Mouse (Mus musculus) kidney, postnatal 0 days (tissue): ENCODE measurements around the gene Eif4g3. TPM values are rescaled to one million over a fixed set of nuclear protein-coding genes. Genes with fewer than 3 reads are reported as not detected.

Source experiments
- ATAC-seq: fragments of 200-750 bp; cut with Nextera tagmentation; replicated peaks from 2 replicates; pipeline ENCODE4 v1.8.0; 2017; ENCODE audit warnings: low read depth, moderate number of reproducible peaks, moderate TSS enrichment, moderate library complexity; ENCODE audit not compliant: low FRiP score
- DNase-seq: peaks from one replicate; pipeline ENCODE4 v3.0.0-alpha.2; 2016; ENCODE audit warnings: low spot score
- H3K27ac ChIP-seq: fragments of 300-500 bp; sonication (generic); 2 replicates; pipeline ENCODE4 v1.5.1; 2014; ENCODE audit warnings: mild to moderate bottlenecking
- H3K27me3 ChIP-seq: fragments of 300-500 bp; sonication (generic); 2 replicates; pipeline ENCODE4 v1.6.1; 2014; ENCODE audit warnings: low read length, mixed read lengths; ENCODE audit not compliant: insufficient read depth
- H3K36me3 ChIP-seq: fragments of 300-500 bp; sonication (generic); 2 replicates; pipeline ENCODE4 v1.6.1; 2014; ENCODE audit warnings: low read length, mixed read lengths; ENCODE audit not compliant: insufficient read depth
- H3K4me1 ChIP-seq: fragments of 300-500 bp; sonication (generic); replicated peaks from 2 replicates; pipeline ENCODE4 v1.6.1; 2014; ENCODE audit warnings: antibody characterized with exemption, low read length, mixed read lengths; ENCODE audit not compliant: insufficient read depth
- H3K4me2 ChIP-seq: fragments of 300-500 bp; sonication (generic); 2 replicates; pipeline ENCODE4 v1.6.1; 2014; ENCODE audit warnings: mild to moderate bottlenecking, low read length, moderate library complexity, mixed read lengths
- H3K4me3 ChIP-seq: fragments of 300-500 bp; sonication (generic); replicated peaks from 2 replicates; pipeline ENCODE4 v1.5.1; 2014; ENCODE audit warnings: low read depth, low read length
- H3K9ac ChIP-seq: fragments of 300-500 bp; sonication (generic); 2 replicates; pipeline ENCODE4 v1.6.1; 2014; ENCODE audit warnings: low read depth, low read length
- H3K9me3 ChIP-seq: fragments of 300-500 bp; sonication (generic); replicated peaks from 2 replicates; pipeline ENCODE4 v1.6.1; 2016; ENCODE audit warnings: low read length, inconsistent platforms, mixed read lengths
- CTCF ChIP-seq: IDR thresholded peaks from 2 replicates; pipeline ENCODE4 v1.5.1; 2016; ENCODE audit warnings: antibody characterized with exemption, low read depth, mild to moderate bottlenecking, moderate library complexity
- WGBS: fragments of 180-500 bp; shearing (Covaris S2); extraction: QIAGEN DNeasy Blood & Tissue Kit; methylation state at CpG from one replicate; pipeline ENCODE4 v1.1.7; 2014; 5-methylcytosine and 5-hydroxymethylcytosine counted together
- polyA plus RNA-seq: library from polyadenylated mRNA; unstranded; fragments of >200 nt; fragmentation: Nextera tagmentation; extraction: Ambion mirVana; gene quantifications from 2 replicates; pipeline ENCODE4 v1.2.1, GENCODE M21; 2015

Eif4g3 gene
- polyA plus RNA-seq, 1 experiment from 2014 or later = 26.6 TPM

GRCm38 (mm10) chr4:138160918-138161317, 168.1 kb downstream of the Eif4g3 start:
- no peak overlapping the region for H3K9ac ChIP-seq
- no peaks in the 10 kb centered on the region for H3K4me1 ChIP-seq
- H3K27ac ChIP-seq = no peak overlapping the region
- H3K27me3 ChIP-seq = no peaks in the 10 kb centered on the region
- no peak for TF ChIP-seq CTCF
- ATAC-seq = no peak
- H3K9me3 ChIP-seq = no peaks in the 10 kb centered on the region
- no peak overlapping the region for H3K4me3 ChIP-seq
- peaks cover 46% of the 10 kb centered on the region for H3K36me3 ChIP-seq
- H3K4me2 ChIP-seq = no peak overlapping the region
- DNase-seq = no peak
- WGBS = 65% methylated on average over 5 of the region's 5 CpGs

- Histone ChIP-seq H3K36me3 (peaks cover 53% of the 10 kb centered on the region), H3K4me3 (no peak overlapping the region), H3K9ac (no peak overlapping the region), H3K9me3 (no peaks in the 10 kb centered on the region), H3K4me1 (no peaks in the 10 kb centered on the region), H3K27ac (no peak overlapping the region), H3K4me2 (no peak overlapping the region), H3K27me3 (no peaks in the 10 kb centered on the region)
- ATAC-seq = no peak
- TF ChIP-seq CTCF = no peak
- 86% methylated on average over 3 of the region's 3 CpGs for whole genome bisulfite sequencing
- no peak for DNase-seq
Measured at GRCm38 (mm10) chr4:138161550-138161949, 168.7 kb downstream of the Eif4g3 start.

- peaks cover 53% of the 10 kb centered on the region for H3K36me3 ChIP-seq
- 58% methylated on average over 2 of the region's 2 CpGs for WGBS
- no peaks in the 10 kb centered on the region for H3K4me1 ChIP-seq
- no peaks in the 10 kb centered on the region for H3K27me3 ChIP-seq
- no peak overlapping the region for H3K27ac ChIP-seq
- no peak for TF ChIP-seq CTCF
- no peak overlapping the region for H3K9ac ChIP-seq
- ATAC-seq (no peak), DNase-seq (no peak)
- H3K4me2 ChIP-seq = no peak overlapping the region
- H3K9me3 ChIP-seq = no peaks in the 10 kb centered on the region
- no peak overlapping the region for H3K4me3 ChIP-seq
Measured at GRCm38 (mm10) chr4:138163836-138164235, 171.0 kb downstream of the Eif4g3 start.

- no peak overlapping the region for H3K9ac ChIP-seq
- peaks cover 50% of the 10 kb centered on the region for H3K36me3 ChIP-seq
- no peak overlapping the region for H3K27ac ChIP-seq
- H3K4me3 ChIP-seq = no peak overlapping the region
- no peaks in the 10 kb centered on the region for H3K27me3 ChIP-seq
- no peak for ATAC-seq
- no peak for TF ChIP-seq CTCF
- no peaks in the 10 kb centered on the region for H3K4me1 ChIP-seq
- no peak overlapping the region for H3K4me2 ChIP-seq
- H3K9me3 ChIP-seq = no peaks in the 10 kb centered on the region
- DNase-seq = no peak
- 85% methylated on average over 2 of the region's 2 CpGs for WGBS
Measured at GRCm38 (mm10) chr4:138164860-138165259, 172.0 kb downstream of the Eif4g3 start.

GRCm38 (mm10) chr4:138166519-138166918, 173.7 kb downstream of the Eif4g3 start:
- Histone ChIP-seq H3K4me2 (no peak overlapping the region), H3K27me3 (no peaks in the 10 kb centered on the region), H3K36me3 (peaks cover 46% of the 10 kb centered on the region), H3K4me1 (no peaks in the 10 kb centered on the region), H3K27ac (no peak overlapping the region), H3K9me3 (no peaks in the 10 kb centered on the region), H3K9ac (no peak overlapping the region), H3K4me3 (no peak overlapping the region)
- no peak for TF ChIP-seq CTCF
- no peak for DNase-seq
- no peak for ATAC-seq
- 86% methylated on average over 10 of the region's 10 CpGs for WGBS

- Histone ChIP-seq H3K4me2 (no peak overlapping the region), H3K4me3 (no peak overlapping the region), H3K27ac (no peak overlapping the region), H3K9me3 (no peaks in the 10 kb centered on the region), H3K9ac (no peak overlapping the region), H3K4me1 (no peaks in the 10 kb centered on the region), H3K27me3 (no peaks in the 10 kb centered on the region), H3K36me3 (peaks cover 55% of the 10 kb centered on the region)
- WGBS = 81% methylated on average over 3 of the region's 3 CpGs
- no peak for DNase-seq
- ATAC-seq = no peak
- no peak for TF ChIP-seq CTCF
Measured at GRCm38 (mm10) chr4:138168162-138168561, 175.3 kb downstream of the Eif4g3 start.

GRCm38 (mm10) chr4:138169420-138169819, 176.6 kb downstream of the Eif4g3 start:
- H3K36me3 ChIP-seq = peaks cover 49% of the 10 kb centered on the region
- ATAC-seq (no peak), DNase-seq (no peak)
- WGBS = 87% methylated on average over 4 of the region's 4 CpGs
- no peak overlapping the region for H3K27ac ChIP-seq
- no peaks in the 10 kb centered on the region for H3K4me1 ChIP-seq
- H3K9ac ChIP-seq = no peak overlapping the region
- H3K4me3 ChIP-seq = no peak overlapping the region
- H3K9me3 ChIP-seq = no peaks in the 10 kb centered on the region
- no peak overlapping the region for H3K4me2 ChIP-seq
- no peaks in the 10 kb centered on the region for H3K27me3 ChIP-seq
- TF ChIP-seq CTCF = no peak
